Mouse (Mus musculus): ENCODE results near the gene Fam120c. TPM values are rescaled to one million over a fixed set of nuclear protein-coding genes. Genes with fewer than 3 reads are reported as not detected.
"Not testable (repeated sequence)": the region's sequence is repeated elsewhere in the genome, so short reads cannot be mapped to it uniquely, and the experiment has no call there.

Gene Fam120c
- polyA plus RNA-seq, 1 experiment = 0.94 TPM

GRCm38 (mm10) chrX:151444189-151444588 is 100.2 kb downstream of the Fam120c start:
- no peak for TF ChIP-seq CTCF (IDR thresholded peaks at IDR 0.05; ENCODE audit: low read depth, low read length)
- no peak for TF ChIP-seq EP300 (IDR thresholded peaks at IDR 0.05; ENCODE audit: insufficient read depth, low read depth, low read length)
- no peak for TF ChIP-seq POLR2A (IDR thresholded peaks at IDR 0.05; ENCODE audit: insufficient read depth, low read length)
- no peaks in the 10 kb centered on the region for H3K36me3 ChIP-seq (ENCODE audit: control insufficient read depth, insufficient read depth, low read length, poor library complexity, severe bottlenecking)
- H3K27me3 ChIP-seq (ENCODE audit: control insufficient read depth, insufficient read depth, low read length, poor library complexity, severe bottlenecking) = no peaks in the 10 kb centered on the region
- H3K9me3 ChIP-seq (replicated peaks; ENCODE audit: control insufficient read depth, insufficient read depth, low read length, poor library complexity, severe bottlenecking) = no peaks in the 10 kb centered on the region
- no peak overlapping the region for H3K4me3 ChIP-seq (ENCODE audit: low read depth, low read length)
- H3K9ac ChIP-seq (ENCODE audit: low read depth, poor library complexity, severe bottlenecking) = no peak overlapping the region
- no peak overlapping the region for H3K27ac ChIP-seq (ENCODE audit: insufficient read depth, low read length)
- H3K4me1 ChIP-seq (ENCODE audit: control insufficient read depth, insufficient read depth, low read length) = no peaks in the 10 kb centered on the region

- no peaks in the 10 kb centered on the region for H3K36me3 ChIP-seq (ENCODE audit: control insufficient read depth, insufficient read depth, low read length, poor library complexity, severe bottlenecking)
Measured at GRCm38 (mm10) chrX:151488128-151488527, 144.2 kb downstream of the Fam120c start.

GRCm38 (mm10) chrX:151493269-151493668 is 149.3 kb downstream of the Fam120c start:
- H3K4me1 ChIP-seq (ENCODE audit: control insufficient read depth, insufficient read depth, low read length); H3K9me3 ChIP-seq (replicated peaks; ENCODE audit: control insufficient read depth, insufficient read depth, low read length, poor library complexity, severe bottlenecking); H3K9ac ChIP-seq (ENCODE audit: low read depth, poor library complexity, severe bottlenecking); H3K36me3 ChIP-seq (ENCODE audit: control insufficient read depth, insufficient read depth, low read length, poor library complexity, severe bottlenecking); H3K27ac ChIP-seq (ENCODE audit: insufficient read depth, low read length); H3K4me3 ChIP-seq (ENCODE audit: low read depth, low read length); H3K27me3 ChIP-seq (ENCODE audit: control insufficient read depth, insufficient read depth, low read length, poor library complexity, severe bottlenecking): not testable (repeated sequence)

More at GRCm38 (mm10) chrX:151488128-151488527, 144.2 kb downstream of the Fam120c start:
- Histone ChIP-seq H3K9ac (ENCODE audit: low read depth, poor library complexity, severe bottlenecking) (no peak overlapping the region), H3K4me3 (ENCODE audit: low read depth, low read length) (no peak overlapping the region), H3K27ac (ENCODE audit: insufficient read depth, low read length) (no peak overlapping the region), H3K9me3 (replicated peaks; ENCODE audit: control insufficient read depth, insufficient read depth, low read length, poor library complexity, severe bottlenecking) (no peaks in the 10 kb centered on the region), H3K27me3 (ENCODE audit: control insufficient read depth, insufficient read depth, low read length, poor library complexity, severe bottlenecking) (no peaks in the 10 kb centered on the region), H3K4me1 (ENCODE audit: control insufficient read depth, insufficient read depth, low read length) (no peaks in the 10 kb centered on the region)
- no peak for TF ChIP-seq CTCF (IDR thresholded peaks at IDR 0.05; ENCODE audit: low read depth, low read length)
- TF ChIP-seq POLR2A (IDR thresholded peaks at IDR 0.05; ENCODE audit: insufficient read depth, low read length) = no peak
- TF ChIP-seq EP300 (IDR thresholded peaks at IDR 0.05; ENCODE audit: insufficient read depth, low read depth, low read length) = no peak

GRCm38 (mm10) chrX:151496596-151496995 is 152.6 kb downstream of the Fam120c start:
- Histone ChIP-seq H3K9me3 (replicated peaks; ENCODE audit: control insufficient read depth, insufficient read depth, low read length, poor library complexity, severe bottlenecking) (no peaks in the 10 kb centered on the region), H3K36me3 (ENCODE audit: control insufficient read depth, insufficient read depth, low read length, poor library complexity, severe bottlenecking) (no peaks in the 10 kb centered on the region), H3K27ac (ENCODE audit: insufficient read depth, low read length) (no peak overlapping the region), H3K4me3 (ENCODE audit: low read depth, low read length) (no peak overlapping the region), H3K27me3 (ENCODE audit: control insufficient read depth, insufficient read depth, low read length, poor library complexity, severe bottlenecking) (no peaks in the 10 kb centered on the region), H3K9ac (ENCODE audit: low read depth, poor library complexity, severe bottlenecking) (no peak overlapping the region), H3K4me1 (ENCODE audit: control insufficient read depth, insufficient read depth, low read length) (no peaks in the 10 kb centered on the region)
- TF ChIP-seq CTCF (IDR thresholded peaks at IDR 0.05; ENCODE audit: low read depth, low read length) = no peak
- TF ChIP-seq EP300 (IDR thresholded peaks at IDR 0.05; ENCODE audit: insufficient read depth, low read depth, low read length) = no peak
- no peak for TF ChIP-seq POLR2A (IDR thresholded peaks at IDR 0.05; ENCODE audit: insufficient read depth, low read length)

GRCm38 (mm10) chrX:151508536-151508935 is 164.6 kb downstream of the Fam120c start:
- Histone ChIP-seq H3K36me3 (ENCODE audit: control insufficient read depth, insufficient read depth, low read length, poor library complexity, severe bottlenecking) (no peaks in the 10 kb centered on the region), H3K9ac (ENCODE audit: low read depth, poor library complexity, severe bottlenecking) (no peak overlapping the region), H3K9me3 (replicated peaks; ENCODE audit: control insufficient read depth, insufficient read depth, low read length, poor library complexity, severe bottlenecking) (no peaks in the 10 kb centered on the region), H3K27ac (ENCODE audit: insufficient read depth, low read length) (no peak overlapping the region), H3K4me1 (ENCODE audit: control insufficient read depth, insufficient read depth, low read length) (no peaks in the 10 kb centered on the region), H3K27me3 (ENCODE audit: control insufficient read depth, insufficient read depth, low read length, poor library complexity, severe bottlenecking) (no peaks in the 10 kb centered on the region), H3K4me3 (ENCODE audit: low read depth, low read length) (no peak overlapping the region)
- no peak for TF ChIP-seq CTCF (IDR thresholded peaks at IDR 0.05; ENCODE audit: low read depth, low read length)
- TF ChIP-seq EP300 (IDR thresholded peaks at IDR 0.05; ENCODE audit: insufficient read depth, low read depth, low read length) = no peak
- TF ChIP-seq POLR2A (IDR thresholded peaks at IDR 0.05; ENCODE audit: insufficient read depth, low read length) = no peak

- H3K36me3 ChIP-seq (ENCODE audit: control insufficient read depth, insufficient read depth, low read length, poor library complexity, severe bottlenecking) = no peaks in the 10 kb centered on the region
- no peaks in the 10 kb centered on the region for H3K27me3 ChIP-seq (ENCODE audit: control insufficient read depth, insufficient read depth, low read length, poor library complexity, severe bottlenecking)
- no peak overlapping the region for H3K9ac ChIP-seq (ENCODE audit: low read depth, poor library complexity, severe bottlenecking)
- H3K27ac ChIP-seq (ENCODE audit: insufficient read depth, low read length) = no peak overlapping the region
- TF ChIP-seq POLR2A (IDR thresholded peaks at IDR 0.05; ENCODE audit: insufficient read depth, low read length) (no peak), CTCF (IDR thresholded peaks at IDR 0.05; ENCODE audit: low read depth, low read length) (no peak), EP300 (IDR thresholded peaks at IDR 0.05; ENCODE audit: insufficient read depth, low read depth, low read length) (no peak)
- H3K4me3 ChIP-seq (ENCODE audit: low read depth, low read length) = no peak overlapping the region
- no peaks in the 10 kb centered on the region for H3K9me3 ChIP-seq (replicated peaks; ENCODE audit: control insufficient read depth, insufficient read depth, low read length, poor library complexity, severe bottlenecking)
- no peaks in the 10 kb centered on the region for H3K4me1 ChIP-seq (ENCODE audit: control insufficient read depth, insufficient read depth, low read length)
Measured at GRCm38 (mm10) chrX:151509906-151510305, 165.9 kb downstream of the Fam120c start.
